Mouse (Mus musculus) cortical plate, adult 2 months (tissue): Measurements from ENCODE around the gene Prpf3.

Experiments used
- CTCF ChIP-seq: fragments of 200-500 bp; IDR thresholded peaks from 2 replicates; pipeline ENCODE4 v1.5.1; 2011; ENCODE audit warnings: mild to moderate bottlenecking, control low read depth, low read length; ENCODE audit not compliant: insufficient read depth; ENCODE audit errors: extremely low read depth
- POLR2A ChIP-seq: fragments of 200-500 bp; IDR thresholded peaks from 2 replicates; pipeline ENCODE4 v1.6.1; 2011; ENCODE audit warnings: mild to moderate bottlenecking, low read length, control low read depth; ENCODE audit not compliant: insufficient read depth; ENCODE audit errors: extremely low read depth

DNA sequence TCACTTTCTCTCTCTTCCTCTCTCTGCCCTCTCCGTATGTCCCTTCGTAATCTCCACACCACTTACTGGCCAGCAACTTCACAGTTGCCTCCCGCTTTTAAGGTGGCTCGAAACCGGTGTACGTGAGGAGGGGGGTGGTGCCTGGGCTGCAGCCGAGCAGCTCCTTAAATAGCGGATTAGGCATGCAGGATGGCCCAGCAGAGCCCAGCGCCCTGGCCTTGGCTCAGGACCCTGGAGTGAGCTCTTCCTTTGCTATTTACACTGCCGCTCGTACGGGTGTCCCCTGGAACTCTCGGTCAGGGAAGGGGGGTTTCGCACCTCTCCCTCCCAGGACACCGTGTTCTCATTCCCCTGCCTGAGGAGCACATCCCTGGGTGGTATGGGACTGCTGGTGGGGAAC, 48.9 kb upstream of the Prpf3 start, which contains the start of gene Car14:
- no peak for TF ChIP-seq POLR2A
- TF ChIP-seq CTCF: no peak
